Mouse (Mus musculus) ES-Bruce4 (cell line): ENCODE results near the gene Kcnc3. TPM values are rescaled to one million over a fixed set of nuclear protein-coding genes. Genes with fewer than 3 reads are reported as not detected.

Source experiments
- H3K27ac ChIP-seq: 2 replicates; pipeline ENCODE4 v1.5.1; 2012; ENCODE audit warnings: low read length, inconsistent platforms; ENCODE audit not compliant: insufficient read depth
- H3K27me3 ChIP-seq: 2 replicates; pipeline ENCODE4 v1.6.1; 2012; ENCODE audit warnings: mild to moderate bottlenecking, low read length, inconsistent platforms; ENCODE audit not compliant: control insufficient read depth, poor library complexity, insufficient read depth, severe bottlenecking
- H3K36me3 ChIP-seq: 2 replicates; pipeline ENCODE4 v1.6.1; 2012; ENCODE audit warnings: inconsistent platforms, mild to moderate bottlenecking, low read length, moderate library complexity; ENCODE audit not compliant: control insufficient read depth, poor library complexity, insufficient read depth, severe bottlenecking
- H3K4me1 ChIP-seq: one replicate; pipeline ENCODE4 v1.8.1; 2011; ENCODE audit warnings: low read length; ENCODE audit not compliant: control insufficient read depth, insufficient read depth
- H3K4me3 ChIP-seq: 2 replicates; pipeline ENCODE4 v1.5.1; 2011; ENCODE audit warnings: low read depth, mild to moderate bottlenecking, low read length
- H3K9ac ChIP-seq: 2 replicates; pipeline ENCODE4 v1.6.1; 2012; ENCODE audit warnings: low read depth, mild to moderate bottlenecking, inconsistent platforms; ENCODE audit not compliant: poor library complexity, severe bottlenecking
- H3K9me3 ChIP-seq: replicated peaks from 2 replicates; pipeline ENCODE4 v1.6.1; 2012; ENCODE audit warnings: mild to moderate bottlenecking, low read length, inconsistent platforms; ENCODE audit not compliant: control insufficient read depth, poor library complexity, insufficient read depth, severe bottlenecking
- CTCF ChIP-seq: IDR thresholded peaks from one replicate; pipeline ENCODE4 v1.8.1; 2011; ENCODE audit warnings: low read depth, low read length
- EP300 ChIP-seq: IDR thresholded peaks from 2 replicates; pipeline ENCODE4 v1.6.1; 2011; ENCODE audit warnings: low read depth, low read length; ENCODE audit not compliant: insufficient read depth
- POLR2A ChIP-seq: IDR thresholded peaks from one replicate; pipeline ENCODE4 v1.8.1; 2011; ENCODE audit warnings: low read length; ENCODE audit not compliant: insufficient read depth
- polyA plus RNA-seq: library from polyadenylated mRNA; stranded (reverse); fragments of >200 nt; gene quantifications from 2 replicates; pipeline ENCODE4 v1.2.4, GENCODE M21; 2011; ENCODE audit warnings: low read depth; ENCODE audit not compliant: missing spikeins, insufficient read depth, insufficient read length

Kcnc3 gene
- polyA plus RNA-seq, 1 experiment, result 12.3 TPM

DNA sequence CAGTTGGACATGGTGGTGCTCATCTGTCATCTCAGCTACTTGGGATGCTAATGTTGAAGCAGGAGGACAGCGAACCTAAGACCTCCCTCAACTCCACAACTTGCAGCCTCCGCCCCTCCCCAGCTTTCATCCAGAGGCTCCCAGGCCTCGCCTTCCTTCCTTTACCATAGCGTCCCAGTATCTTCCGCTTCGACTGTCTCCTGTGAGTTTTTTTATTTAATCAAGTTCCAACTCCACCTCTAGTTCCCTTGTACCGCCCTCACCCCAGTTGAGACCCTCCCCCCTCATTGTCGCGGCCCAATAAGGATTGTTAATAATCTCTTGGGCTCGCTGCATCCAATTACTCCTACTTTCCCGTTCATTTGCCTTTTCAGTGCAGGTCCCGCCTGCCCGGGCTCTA, 518 bp upstream of the Kcnc3 start:
- no peaks in the 10 kb centered on the region for H3K27me3 ChIP-seq
- peak overlapping the region; percentile 52 for H3K9ac ChIP-seq
- peak overlapping the region; percentile 35 for H3K27ac ChIP-seq
- H3K9me3 ChIP-seq, result no peaks in the 10 kb centered on the region
- no peaks in the 10 kb centered on the region for H3K4me1 ChIP-seq
- TF ChIP-seq EP300, result no peak
- no peak for TF ChIP-seq CTCF
- peak; percentile 13 for TF ChIP-seq POLR2A
- peak overlapping the region; percentile 90 for H3K4me3 ChIP-seq
- no peaks in the 10 kb centered on the region for H3K36me3 ChIP-seq

DNA sequence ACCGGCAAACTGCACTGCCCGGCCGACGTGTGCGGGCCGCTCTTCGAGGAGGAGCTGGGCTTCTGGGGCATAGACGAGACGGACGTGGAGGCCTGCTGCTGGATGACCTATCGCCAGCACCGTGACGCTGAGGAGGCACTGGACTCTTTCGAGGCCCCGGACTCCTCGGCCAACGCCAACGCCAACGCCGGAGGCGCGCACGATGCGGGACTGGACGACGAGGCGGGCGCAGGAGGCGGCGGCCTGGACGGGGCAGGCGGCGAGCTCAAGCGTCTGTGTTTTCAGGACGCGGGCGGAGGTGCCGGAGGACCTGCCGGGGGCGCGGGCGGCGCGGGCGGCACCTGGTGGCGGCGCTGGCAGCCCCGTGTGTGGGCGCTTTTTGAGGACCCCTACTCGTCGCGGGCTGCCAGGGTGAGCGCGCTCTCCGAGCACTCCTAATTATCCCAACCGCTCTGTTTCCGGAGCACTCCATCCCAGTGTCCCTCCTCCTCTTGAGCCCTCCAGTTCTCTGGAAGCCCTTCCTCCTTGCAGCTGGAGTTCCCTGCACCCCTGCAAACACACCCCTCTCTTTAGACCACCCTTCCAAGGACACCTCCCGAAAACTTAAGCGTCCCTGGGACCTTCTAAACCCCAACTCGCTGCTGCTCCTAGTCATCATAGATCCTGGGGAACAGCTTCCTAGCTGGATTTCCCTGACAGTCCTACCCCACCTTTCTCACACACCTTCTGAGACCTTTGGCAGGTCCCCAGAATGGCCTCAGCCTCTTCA, 1.1 kb downstream of the Kcnc3 start:
- Histone ChIP-seq H3K9me3 (no peaks in the 10 kb centered on the region), H3K36me3 (peaks cover 6% of the 10 kb centered on the region), H3K9ac (peak overlapping the region; percentile 76), H3K4me3 (peak overlapping the region; percentile 86), H3K4me1 (no peaks in the 10 kb centered on the region), H3K27ac (no peak overlapping the region), H3K27me3 (no peaks in the 10 kb centered on the region)
- TF ChIP-seq EP300 (no peak), POLR2A (no peak), CTCF (no peak)

DNA sequence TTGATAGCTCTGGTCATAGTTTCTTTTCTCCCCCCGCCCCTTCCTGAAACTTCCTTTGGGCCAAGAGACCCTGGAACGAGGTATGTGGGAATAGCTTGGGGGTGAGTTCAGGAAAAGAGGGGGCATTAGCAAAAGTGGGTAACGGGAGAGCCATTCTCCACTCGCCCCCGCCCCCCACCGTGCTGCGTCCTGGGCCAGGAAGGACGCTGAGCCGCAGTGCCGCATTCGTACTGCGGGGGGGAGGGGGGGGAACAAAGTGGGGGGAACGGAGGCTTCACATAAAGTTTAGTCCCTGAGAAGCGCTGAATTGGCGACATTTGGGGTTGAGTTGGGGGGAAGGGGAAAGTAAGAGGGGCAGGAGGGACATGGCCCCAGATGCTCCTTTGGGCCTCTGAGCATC, 2.6 kb downstream of the Kcnc3 start:
- H3K9ac ChIP-seq, result no peak overlapping the region
- no peaks in the 10 kb centered on the region for H3K9me3 ChIP-seq
- H3K4me3 ChIP-seq, result peak overlapping the region; percentile 18; the same call in 1 of the 2 replicates
- H3K36me3 ChIP-seq, result peaks cover 6% of the 10 kb centered on the region
- no peak for TF ChIP-seq CTCF
- no peak for TF ChIP-seq POLR2A
- no peak for TF ChIP-seq EP300
- H3K4me1 ChIP-seq, result no peaks in the 10 kb centered on the region
- H3K27me3 ChIP-seq, result no peaks in the 10 kb centered on the region
- no peak overlapping the region for H3K27ac ChIP-seq

DNA sequence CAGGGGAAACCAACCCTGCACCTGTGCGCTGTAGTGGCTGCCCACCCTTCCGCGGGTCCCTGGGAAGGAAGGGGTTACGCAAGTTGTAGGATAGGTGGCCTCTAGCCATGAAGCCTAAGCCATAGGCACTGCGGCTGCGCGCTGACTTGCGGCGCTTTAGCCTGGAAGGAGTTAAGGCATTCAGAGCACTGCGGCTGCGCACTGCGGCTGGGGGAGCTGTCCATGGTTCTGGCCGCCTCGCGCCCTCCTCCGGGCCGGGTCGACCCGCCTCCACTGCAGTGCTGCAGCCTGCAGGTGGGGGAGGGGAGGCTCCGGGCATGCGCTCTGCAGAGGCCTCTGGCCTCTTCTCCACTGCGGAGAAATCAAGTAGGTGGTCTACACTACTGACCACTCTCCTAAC, 3.3 kb downstream of the Kcnc3 start:
- no peaks in the 10 kb centered on the region for H3K4me1 ChIP-seq

DNA sequence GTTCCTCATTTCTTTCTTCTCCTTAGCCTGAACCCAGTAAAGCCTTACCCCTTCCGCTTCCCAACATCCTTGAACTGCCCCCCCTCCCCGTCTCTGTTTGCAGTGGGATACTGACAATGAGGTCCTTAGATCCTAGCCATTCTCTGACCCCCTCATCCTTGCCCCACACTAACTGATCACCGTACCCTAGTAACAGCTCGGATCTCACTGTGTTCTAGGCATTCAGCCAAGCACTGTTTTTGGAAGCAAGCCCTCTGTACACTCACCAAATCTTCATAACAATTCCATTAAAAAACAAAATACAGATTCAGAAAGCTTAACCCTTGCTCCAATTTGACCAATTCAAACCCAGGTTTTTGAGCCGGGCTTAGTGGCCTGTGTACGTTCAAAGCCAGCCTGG, 3.8 kb downstream of the Kcnc3 start:
- TF ChIP-seq EP300 (no peak), CTCF (no peak), POLR2A (no peak)
- no peaks in the 10 kb centered on the region for H3K4me1 ChIP-seq
- H3K9ac ChIP-seq, result no peak overlapping the region
- peaks cover 8% of the 10 kb centered on the region for H3K36me3 ChIP-seq
- H3K27me3 ChIP-seq, result no peaks in the 10 kb centered on the region
- no peak overlapping the region for H3K27ac ChIP-seq
- H3K9me3 ChIP-seq, result no peaks in the 10 kb centered on the region
- no peak overlapping the region for H3K4me3 ChIP-seq

More for the DNA sequence above, 3.3 kb downstream of the Kcnc3 start:
- Histone ChIP-seq H3K4me3 (peak overlapping the region; percentile 22), H3K27ac (no peak overlapping the region), H3K36me3 (peaks cover 6% of the 10 kb centered on the region), H3K9me3 (no peaks in the 10 kb centered on the region), H3K9ac (no peak overlapping the region), H3K27me3 (no peaks in the 10 kb centered on the region)
- TF ChIP-seq POLR2A (no peak), CTCF (no peak), EP300 (peak; percentile 60)

DNA sequence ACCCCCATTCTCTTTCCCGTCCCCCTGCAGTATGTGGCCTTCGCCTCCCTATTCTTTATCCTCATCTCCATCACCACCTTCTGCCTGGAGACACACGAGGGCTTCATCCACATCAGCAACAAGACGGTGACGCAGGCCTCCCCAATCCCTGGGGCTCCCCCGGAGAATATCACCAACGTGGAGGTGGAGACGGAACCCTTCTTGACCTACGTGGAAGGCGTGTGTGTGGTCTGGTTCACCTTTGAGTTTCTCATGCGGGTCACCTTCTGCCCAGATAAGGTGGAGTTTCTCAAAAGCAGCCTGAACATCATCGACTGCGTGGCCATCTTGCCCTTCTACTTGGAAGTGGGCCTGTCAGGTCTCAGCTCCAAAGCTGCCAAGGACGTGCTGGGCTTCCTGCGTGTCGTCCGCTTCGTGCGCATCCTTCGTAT, 4.7 kb downstream of the Kcnc3 start:
- Histone ChIP-seq H3K4me3 (no peak overlapping the region), H3K9me3 (no peaks in the 10 kb centered on the region), H3K36me3 (peaks cover 8% of the 10 kb centered on the region), H3K27ac (no peak overlapping the region), H3K27me3 (no peaks in the 10 kb centered on the region), H3K4me1 (peaks cover 2% of the 10 kb centered on the region), H3K9ac (no peak overlapping the region)
- TF ChIP-seq CTCF (no peak), POLR2A (no peak), EP300 (no peak)
